Mouse (Mus musculus) forebrain, embryonic 16.5 days (tissue): ENCODE results near the gene Kif3a. TPM values are rescaled to one million over a fixed set of nuclear protein-coding genes. Genes with fewer than 3 reads are reported as not detected.

ENCODE experiments used
- ATAC-seq: fragments of 200-750 bp; cut with Nextera tagmentation; 2 replicates; pipeline ENCODE4 v1.8.0; 2017; ENCODE audit warnings: mild to moderate bottlenecking, moderate library complexity
- H3K27ac ChIP-seq: fragments of 300-500 bp; sonication (generic); 2 replicates; pipeline ENCODE4 v1.5.1; 2014; ENCODE audit warnings: low read length, control low read depth
- H3K27me3 ChIP-seq: fragments of 300-500 bp; sonication (generic); replicated peaks from 2 replicates; pipeline ENCODE4 v1.6.1; 2014; ENCODE audit warnings: low read length; ENCODE audit not compliant: control insufficient read depth, insufficient read depth
- H3K36me3 ChIP-seq: fragments of 300-500 bp; sonication (generic); 2 replicates; pipeline ENCODE4 v1.6.1; 2014; ENCODE audit not compliant: control insufficient read depth, insufficient read depth
- H3K4me1 ChIP-seq: fragments of 300-500 bp; sonication (generic); replicated peaks from 2 replicates; pipeline ENCODE4 v1.6.1; 2014; ENCODE audit warnings: low read length; ENCODE audit not compliant: control insufficient read depth, insufficient read depth
- H3K4me2 ChIP-seq: fragments of 300-500 bp; sonication (generic); 2 replicates; pipeline ENCODE4 v1.6.1; 2014; ENCODE audit warnings: mild to moderate bottlenecking, low read length, control low read depth
- H3K4me3 ChIP-seq: fragments of 300-500 bp; sonication (generic); replicated peaks from 2 replicates; pipeline ENCODE4 v1.5.1; 2014; ENCODE audit warnings: mild to moderate bottlenecking, low read length, control low read depth
- H3K9ac ChIP-seq: fragments of 300-500 bp; sonication (generic); replicated peaks from 2 replicates; pipeline ENCODE4 v1.6.1; 2014; ENCODE audit warnings: low read depth, low read length, control low read depth
- H3K9me3 ChIP-seq: fragments of 300-500 bp; sonication (generic); 2 replicates; pipeline ENCODE4 v1.6.1; 2016; ENCODE audit warnings: low read length; ENCODE audit not compliant: control insufficient read depth
- WGBS: fragments of 180-500 bp; shearing (Covaris S2); extraction: QIAGEN DNeasy Blood & Tissue Kit; methylation state at CpG from one replicate; pipeline ENCODE4 v1.1.7; 2014; 5-methylcytosine and 5-hydroxymethylcytosine counted together
- polyA plus RNA-seq: library from polyadenylated mRNA; unstranded; fragments of >200 nt; fragmentation: Nextera tagmentation; extraction: Ambion mirVana; gene quantifications from 2 replicates; pipeline ENCODE4 v1.2.1, GENCODE M21; 2015

Gene Kif3a
- polyA plus RNA-seq, 1 experiment from 2014 or later: 295 TPM

DNA sequence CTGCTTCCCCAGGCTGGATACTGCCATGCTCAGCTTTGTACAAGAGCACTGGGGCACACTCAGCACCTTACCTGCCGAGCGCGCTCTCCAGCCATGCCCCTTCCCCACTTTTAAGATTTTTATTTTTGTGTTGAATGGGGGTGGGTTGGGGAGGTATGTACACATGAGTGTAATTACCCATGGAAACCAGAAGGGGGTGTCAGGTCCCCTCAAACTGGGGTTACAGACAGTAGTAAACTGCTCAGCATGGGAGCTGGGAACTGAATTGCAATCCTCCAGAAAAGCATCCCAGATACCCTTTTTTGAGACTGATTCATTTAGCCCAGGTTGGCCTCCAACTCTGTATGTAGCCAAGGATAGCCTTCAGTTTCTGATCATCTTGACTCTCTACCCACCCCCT lies 37.8 kb downstream of the Kif3a start:
- Histone ChIP-seq H3K36me3 (peaks cover 17% of the 10 kb centered on the region), H3K9ac (no peak overlapping the region), H3K27me3 (no peaks in the 10 kb centered on the region), H3K4me2 (no peak overlapping the region), H3K9me3 (no peaks in the 10 kb centered on the region), H3K27ac (no peak overlapping the region), H3K4me1 (no peaks in the 10 kb centered on the region; the same call in 1 of the 2 replicates), H3K4me3 (no peak overlapping the region)
- WGBS: 90% methylated on average over 3 of the region's 3 CpGs
- ATAC-seq: no peak

DNA sequence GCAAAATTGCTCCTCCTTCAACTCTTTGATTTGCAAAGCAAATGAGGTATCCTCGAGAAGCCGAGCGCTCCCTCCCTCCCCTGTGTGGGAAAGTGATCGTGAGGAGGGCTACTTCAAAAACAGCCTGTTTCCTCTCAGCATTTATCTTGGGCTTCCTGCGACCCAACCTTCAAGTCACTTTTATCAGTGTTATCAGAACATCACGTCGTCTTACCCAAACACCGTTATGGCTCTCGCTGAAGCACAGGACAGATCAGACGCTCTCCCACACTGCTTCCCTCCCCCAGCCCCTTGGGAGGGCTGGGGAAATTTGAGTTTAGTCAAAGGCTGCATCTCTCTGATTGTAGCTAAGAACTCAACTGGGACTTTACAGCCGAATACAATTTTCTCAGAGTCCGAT lies 38.4 kb downstream of the Kif3a start:
- Histone ChIP-seq H3K4me3 (no peak overlapping the region), H3K9ac (no peak overlapping the region), H3K4me1 (no peaks in the 10 kb centered on the region; the same call in 1 of the 2 replicates), H3K27ac (no peak overlapping the region), H3K36me3 (peaks cover 16% of the 10 kb centered on the region), H3K27me3 (no peaks in the 10 kb centered on the region), H3K9me3 (no peaks in the 10 kb centered on the region), H3K4me2 (no peak overlapping the region)
- WGBS: 11% methylated on average over 12 of the region's 12 CpGs
- ATAC-seq: no peak

DNA sequence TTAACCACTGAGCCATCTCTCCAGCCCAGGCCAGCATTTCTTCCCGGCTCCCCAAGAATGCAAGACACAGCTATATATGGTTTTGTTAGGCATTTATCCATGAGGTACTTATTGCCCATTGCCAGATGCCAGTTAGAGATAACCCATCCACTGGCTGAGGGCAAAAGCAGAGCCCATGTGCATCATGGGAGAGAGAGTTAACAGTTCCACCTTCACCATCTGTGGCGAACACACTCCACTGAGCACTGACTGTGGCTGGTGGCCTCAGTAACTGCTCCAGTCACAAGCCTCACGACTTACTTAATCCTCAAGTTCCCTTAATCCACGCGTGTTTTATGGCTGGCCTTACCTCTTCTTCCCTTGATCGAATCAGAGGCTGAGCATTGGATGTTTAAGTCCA lies 42.1 kb downstream of the Kif3a start:
- H3K27me3 ChIP-seq: no peaks in the 10 kb centered on the region
- no peak overlapping the region for H3K9ac ChIP-seq
- WGBS: 81% methylated on average over 6 of the region's 6 CpGs
- no peak for ATAC-seq
- no peaks in the 10 kb centered on the region; the same call in 1 of the 2 replicates for H3K4me1 ChIP-seq
- no peak overlapping the region for H3K27ac ChIP-seq
- no peaks in the 10 kb centered on the region for H3K36me3 ChIP-seq
- H3K9me3 ChIP-seq: no peaks in the 10 kb centered on the region
- no peak overlapping the region for H3K4me2 ChIP-seq
- H3K4me3 ChIP-seq: no peak overlapping the region

DNA sequence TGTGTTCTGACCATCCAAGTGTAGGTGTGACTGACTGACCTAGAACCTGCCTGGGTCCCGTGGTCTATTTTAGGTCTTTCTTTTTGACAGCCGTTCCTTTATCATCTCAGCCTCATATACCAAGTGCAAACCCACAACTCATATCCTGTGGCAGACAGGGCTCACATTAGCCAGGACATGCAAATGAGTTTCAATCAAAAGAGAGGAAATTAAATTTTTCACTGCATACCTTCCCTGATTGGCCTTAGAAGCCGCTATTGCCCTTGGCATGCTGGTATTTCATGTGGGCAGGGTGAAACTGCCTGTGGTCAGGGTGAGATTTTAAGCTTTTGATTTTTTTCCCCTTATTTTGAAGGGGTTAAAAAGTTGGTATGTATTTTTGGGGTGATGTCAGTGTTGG lies 42.5 kb downstream of the Kif3a start:
- Histone ChIP-seq H3K9ac (no peak overlapping the region), H3K9me3 (no peaks in the 10 kb centered on the region), H3K27ac (no peak overlapping the region), H3K27me3 (no peaks in the 10 kb centered on the region), H3K4me1 (no peaks in the 10 kb centered on the region; the same call in 1 of the 2 replicates), H3K36me3 (no peaks in the 10 kb centered on the region), H3K4me3 (no peak overlapping the region), H3K4me2 (no peak overlapping the region)
- 92% methylated on average over 3 of the region's 3 CpGs for WGBS
- ATAC-seq: no peak

DNA sequence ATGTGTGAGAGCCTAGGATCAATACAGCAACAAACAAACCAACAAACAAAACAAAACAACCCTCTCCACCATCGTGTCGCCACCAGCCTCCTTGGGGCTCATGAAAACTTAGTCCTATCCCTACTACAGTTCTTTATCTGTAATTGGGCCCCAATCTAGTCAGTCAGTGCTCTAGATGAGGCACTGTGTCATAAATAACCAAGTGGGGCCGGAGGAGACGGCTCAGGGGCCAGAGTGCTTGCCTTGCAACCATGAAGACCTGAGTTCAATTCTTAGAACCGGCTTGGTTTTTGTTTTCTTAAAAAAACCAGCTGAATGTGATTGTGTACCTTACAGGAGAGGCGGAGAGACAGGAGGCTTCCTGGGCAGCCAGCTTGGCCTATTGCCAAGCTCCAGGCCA lies 48.0 kb downstream of the Kif3a start:
- no peak overlapping the region for H3K9ac ChIP-seq
- no peak for ATAC-seq
- H3K4me1 ChIP-seq: no peaks in the 10 kb centered on the region
- H3K4me3 ChIP-seq: no peak overlapping the region
- H3K27me3 ChIP-seq: no peaks in the 10 kb centered on the region
- H3K9me3 ChIP-seq: no peaks in the 10 kb centered on the region
- no peak overlapping the region for H3K4me2 ChIP-seq
- no peaks in the 10 kb centered on the region for H3K36me3 ChIP-seq
- H3K27ac ChIP-seq: no peak overlapping the region
- 49% methylated on average over 6 of the region's 6 CpGs for WGBS

DNA sequence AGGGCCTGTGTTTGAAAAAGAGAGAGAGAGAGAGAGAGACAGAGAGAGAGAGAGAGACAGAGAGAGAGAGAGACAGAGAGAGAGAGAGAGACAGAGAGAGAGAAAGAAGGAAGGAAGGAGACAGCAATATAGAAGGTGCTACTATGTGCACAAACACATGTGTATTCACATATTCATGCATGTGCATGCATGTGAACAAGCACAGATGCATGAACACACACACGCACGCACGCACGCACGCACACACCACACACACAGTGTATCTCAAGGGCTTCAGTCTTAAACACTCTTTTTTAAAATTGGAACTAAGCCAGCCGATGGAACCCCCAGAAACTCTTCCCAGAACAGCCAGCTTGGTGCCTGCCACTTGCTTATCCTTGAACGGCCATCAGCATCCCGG lies 48.4 kb downstream of the Kif3a start:
- no peaks in the 10 kb centered on the region for H3K4me1 ChIP-seq
- ATAC-seq: no peak
- H3K9me3 ChIP-seq: no peaks in the 10 kb centered on the region
- no peaks in the 10 kb centered on the region for H3K36me3 ChIP-seq
- no peaks in the 10 kb centered on the region for H3K27me3 ChIP-seq
- 89% methylated on average over 8 of the region's 8 CpGs for WGBS
- no peak overlapping the region for H3K27ac ChIP-seq
- H3K9ac ChIP-seq: no peak overlapping the region
- no peak overlapping the region for H3K4me2 ChIP-seq
- no peak overlapping the region for H3K4me3 ChIP-seq

DNA sequence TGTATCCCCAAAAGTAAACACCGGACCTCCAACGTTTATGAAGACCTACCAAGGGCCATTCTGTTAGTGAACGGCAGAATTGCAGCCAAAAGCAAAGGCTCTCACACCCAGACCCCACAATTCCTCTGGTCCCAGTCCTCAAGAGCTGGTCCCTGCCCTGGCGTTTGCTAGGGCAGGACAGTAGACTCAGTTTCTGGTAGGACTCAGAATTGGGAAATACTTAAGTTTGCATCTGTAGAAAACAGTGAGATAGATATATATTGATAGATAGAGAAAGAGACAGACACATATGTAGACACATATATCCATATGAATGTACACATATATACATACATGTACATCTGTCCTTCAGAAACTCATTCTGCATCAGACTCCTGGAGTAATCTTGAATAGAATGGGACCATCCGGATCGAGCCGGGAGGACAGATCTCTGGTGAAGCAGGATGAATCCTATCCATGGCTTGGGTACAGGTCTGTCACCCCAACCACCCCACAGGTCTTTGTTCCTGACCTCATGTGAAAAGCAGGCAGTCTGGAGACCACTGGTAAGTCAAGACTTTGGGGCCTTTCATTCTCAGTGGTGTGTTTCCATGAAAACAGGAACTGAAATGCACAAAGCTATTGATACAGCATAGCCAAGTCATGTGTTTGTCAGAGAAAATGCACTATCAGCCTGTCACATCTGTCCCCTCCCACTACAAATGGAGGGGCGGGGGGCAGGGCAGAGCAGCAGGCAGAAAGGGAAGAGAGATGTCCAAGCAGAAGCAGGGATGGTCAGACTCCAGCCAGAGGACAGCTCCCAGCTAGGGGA lies 49.8 kb downstream of the Kif3a start:
- Histone ChIP-seq H3K9ac (no peak overlapping the region), H3K9me3 (no peaks in the 10 kb centered on the region), H3K27ac (no peak overlapping the region), H3K4me2 (no peak overlapping the region), H3K4me1 (no peaks in the 10 kb centered on the region), H3K4me3 (no peak overlapping the region), H3K36me3 (no peaks in the 10 kb centered on the region), H3K27me3 (no peaks in the 10 kb centered on the region)
- WGBS: 88% methylated on average over 8 of the region's 8 CpGs
- ATAC-seq: no peak

DNA sequence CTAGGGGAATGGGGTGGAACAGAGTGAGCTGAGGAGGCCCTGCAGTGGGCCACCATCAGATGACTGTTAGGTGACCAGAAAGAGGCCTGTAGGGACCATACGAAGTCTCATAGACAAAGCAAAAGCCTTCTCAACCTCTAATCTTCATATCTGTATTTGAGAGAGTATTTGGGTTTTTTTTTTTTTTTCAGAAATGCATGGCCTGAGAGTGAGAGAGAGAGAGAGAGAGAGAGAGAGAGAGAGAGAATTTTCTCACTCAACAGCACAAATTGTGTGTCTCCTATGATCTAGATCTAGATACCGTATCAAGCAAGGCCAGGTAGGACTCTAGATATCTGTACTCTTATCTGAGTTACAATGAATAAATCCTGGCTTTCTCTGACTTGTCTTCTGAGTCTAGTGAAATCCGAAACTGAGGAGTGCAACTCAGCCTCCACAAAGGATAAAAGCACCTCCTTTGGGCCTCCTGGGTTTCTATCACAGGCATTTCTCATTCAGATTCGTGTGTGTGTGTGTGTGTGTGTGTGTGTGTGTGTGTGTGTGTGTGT lies 50.5 kb downstream of the Kif3a start:
- no peaks in the 10 kb centered on the region for H3K4me1 ChIP-seq
- H3K4me3 ChIP-seq: no peak overlapping the region
- no peak overlapping the region for H3K27ac ChIP-seq
- H3K36me3 ChIP-seq: no peaks in the 10 kb centered on the region
- 56% methylated on average over 4 of the region's 4 CpGs for WGBS
- no peaks in the 10 kb centered on the region for H3K27me3 ChIP-seq
- no peak for ATAC-seq
- H3K9ac ChIP-seq: no peak overlapping the region
- no peaks in the 10 kb centered on the region for H3K9me3 ChIP-seq
- H3K4me2 ChIP-seq: no peak overlapping the region

DNA sequence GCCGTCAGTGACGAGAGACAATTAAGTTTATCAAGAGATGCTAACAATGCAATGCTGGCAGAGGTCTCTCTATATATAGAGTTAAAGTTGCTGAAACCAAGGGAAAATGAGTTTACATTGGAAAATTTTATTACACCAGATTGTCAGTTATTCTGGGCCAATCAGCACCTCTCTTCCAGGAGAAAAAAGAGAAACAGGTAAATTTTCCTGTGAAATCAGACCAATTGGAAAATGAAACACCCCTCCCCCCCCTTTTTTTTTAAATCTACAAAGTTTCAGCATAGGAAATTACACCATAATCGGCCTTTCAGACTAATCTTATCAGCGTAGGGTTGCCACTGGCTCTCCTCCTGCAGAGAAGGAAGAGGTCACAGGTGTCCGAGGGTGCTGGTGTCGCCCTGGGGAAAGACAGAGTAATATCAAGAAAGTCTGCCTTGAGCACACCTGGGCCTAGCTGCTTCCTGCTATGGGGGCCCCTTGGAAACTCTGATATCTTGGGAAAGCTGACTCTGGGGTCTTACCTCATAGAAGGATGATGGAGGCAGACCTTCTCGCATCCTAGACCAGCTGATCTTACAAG lies 51.5 kb downstream of the Kif3a start, which contains the start of gene Il4:
Gene Il4 (minus strand): TSS at position 51 of the 580 bp plus-strand sequence.
- 82% methylated on average over 7 of the region's 7 CpGs for WGBS
- no peak for ATAC-seq
- H3K36me3 ChIP-seq: no peaks in the 10 kb centered on the region

More for the DNA sequence above, 51.5 kb downstream of the Kif3a start, which contains the start of gene Il4:
- H3K9ac ChIP-seq: no peak within 1 kb of the TSS
- no peak within 1 kb of the TSS for H3K27ac ChIP-seq
- H3K27me3 ChIP-seq: no peaks in the 10 kb centered on the region
- no peaks in the 10 kb centered on the region for H3K9me3 ChIP-seq
- H3K4me2 ChIP-seq: no peak within 1 kb of the TSS
- H3K4me1 ChIP-seq: no peaks in the 10 kb centered on the region
- H3K4me3 ChIP-seq: no peak within 1 kb of the TSS
